Mouse (Mus musculus): ENCODE measurements around the gene Lamb3. TPM values are rescaled to one million over a fixed set of nuclear protein-coding genes. Genes with fewer than 3 reads are reported as not detected.

Lamb3 gene
- polyA plus RNA-seq, 1 experiment from 2014 or later = 43.9 TPM

GRCm38 (mm10) chr1:193382435-193382834 lies 174.9 kb downstream of the Lamb3 start:
- H3K9ac ChIP-seq = 0 out of 2 replicates have a peak overlapping the region, but pooled peaks have one; percentile 21
- WGBS = 2% methylated on average over 8 of the region's 8 CpGs
- peak overlapping the region; percentile 59; the same call in 1 of the 2 replicates for H3K27ac ChIP-seq

GRCm38 (mm10) chr1:193382841-193383462 lies 175.5 kb downstream of the Lamb3 start:
- Histone ChIP-seq H3K27ac (no peak overlapping the region), H3K4me3 (peak overlapping the region; percentile 38), H3K9me3 (no peaks in the 10 kb centered on the region), H3K4me2 (peak overlapping the region; percentile 77), H3K9ac (0 out of 2 replicates have a peak overlapping the region, but pooled peaks have one; percentile 21), H3K27me3 (no peaks in the 10 kb centered on the region), H3K4me1 (peaks cover 28% of the 10 kb centered on the region), H3K36me3 (no peaks in the 10 kb centered on the region)
- WGBS = 4% methylated on average over 8 of the region's 8 CpGs
- ATAC-seq (ENCODE audit: borderline replicate concordance, extremely low read depth, low FRiP score, low TSS enrichment) = peak; percentile 41; the same call in 1 of the 2 replicates

More at GRCm38 (mm10) chr1:193382435-193382834, 174.9 kb downstream of the Lamb3 start:
- Histone ChIP-seq H3K4me1 (peaks cover 28% of the 10 kb centered on the region), H3K9me3 (no peaks in the 10 kb centered on the region), H3K4me3 (peak overlapping the region; percentile 38), H3K4me2 (peak overlapping the region; percentile 77), H3K36me3 (no peaks in the 10 kb centered on the region), H3K27me3 (no peaks in the 10 kb centered on the region)
- peak; percentile 86 for ATAC-seq (ENCODE audit: borderline replicate concordance, extremely low read depth, low FRiP score, low TSS enrichment)

GRCm38 (mm10) chr1:193386136-193386535 lies 178.6 kb downstream of the Lamb3 start:
- no peaks in the 10 kb centered on the region for H3K27me3 ChIP-seq
- H3K27ac ChIP-seq = no peak overlapping the region
- H3K9ac ChIP-seq = no peak overlapping the region
- no peaks in the 10 kb centered on the region for H3K9me3 ChIP-seq
- no peak for ATAC-seq (ENCODE audit: borderline replicate concordance, extremely low read depth, low FRiP score, low TSS enrichment)
- H3K4me2 ChIP-seq = no peak overlapping the region
- WGBS = 2% methylated on average over 5 of the region's 5 CpGs
- H3K4me1 ChIP-seq = peaks cover 37% of the 10 kb centered on the region
- no peaks in the 10 kb centered on the region for H3K36me3 ChIP-seq
- H3K4me3 ChIP-seq = no peak overlapping the region

GRCm38 (mm10) chr1:193387241-193387640 lies 179.7 kb downstream of the Lamb3 start:
- Histone ChIP-seq H3K27ac (no peak overlapping the region), H3K9ac (no peak overlapping the region), H3K4me2 (no peak overlapping the region), H3K36me3 (no peaks in the 10 kb centered on the region), H3K4me1 (peaks cover 30% of the 10 kb centered on the region), H3K4me3 (no peak overlapping the region), H3K9me3 (no peaks in the 10 kb centered on the region), H3K27me3 (no peaks in the 10 kb centered on the region)
- 46% methylated on average over 2 of the region's 2 CpGs for WGBS
- ATAC-seq (ENCODE audit: borderline replicate concordance, extremely low read depth, low FRiP score, low TSS enrichment) = no peak

GRCm38 (mm10) chr1:193389505-193389904 lies 182.0 kb downstream of the Lamb3 start:
- Histone ChIP-seq H3K27me3 (no peaks in the 10 kb centered on the region), H3K9ac (no peak overlapping the region), H3K36me3 (no peaks in the 10 kb centered on the region), H3K4me2 (no peak overlapping the region), H3K9me3 (no peaks in the 10 kb centered on the region), H3K4me3 (no peak overlapping the region), H3K27ac (no peak overlapping the region), H3K4me1 (peaks cover 23% of the 10 kb centered on the region)
- no peak for ATAC-seq (ENCODE audit: borderline replicate concordance, extremely low read depth, low FRiP score, low TSS enrichment)
- WGBS = 19% methylated on average over 3 of the region's 3 CpGs

- no peak overlapping the region for H3K27ac ChIP-seq
- no peaks in the 10 kb centered on the region for H3K36me3 ChIP-seq
- ATAC-seq (ENCODE audit: borderline replicate concordance, extremely low read depth, low FRiP score, low TSS enrichment) = no peak
- peaks cover 23% of the 10 kb centered on the region for H3K4me1 ChIP-seq
- H3K4me2 ChIP-seq = no peak overlapping the region
- no peaks in the 10 kb centered on the region for H3K27me3 ChIP-seq
- H3K9me3 ChIP-seq = no peaks in the 10 kb centered on the region
- no peak overlapping the region for H3K4me3 ChIP-seq
- 48% methylated on average over 12 of the region's 12 CpGs for WGBS
- no peak overlapping the region for H3K9ac ChIP-seq
Observed at GRCm38 (mm10) chr1:193390004-193390403, 182.5 kb downstream of the Lamb3 start.

- H3K9me3 ChIP-seq = no peaks in the 10 kb centered on the region
- H3K4me2 ChIP-seq = no peak overlapping the region
- ATAC-seq (ENCODE audit: borderline replicate concordance, extremely low read depth, low FRiP score, low TSS enrichment) = no peak
- no peaks in the 10 kb centered on the region for H3K36me3 ChIP-seq
- H3K27ac ChIP-seq = no peak overlapping the region
- H3K9ac ChIP-seq = no peak overlapping the region
- H3K4me3 ChIP-seq = no peak overlapping the region
- no peaks in the 10 kb centered on the region for H3K27me3 ChIP-seq
- H3K4me1 ChIP-seq = peaks cover 10% of the 10 kb centered on the region
- WGBS = 84% methylated on average over 3 of the region's 3 CpGs
Observed at GRCm38 (mm10) chr1:193392266-193392665, 184.8 kb downstream of the Lamb3 start.

Other genes with a start within 250 kb of the Lamb3 start
- gene Syt14, start 171.9 kb upstream of the Lamb3 start, polyA plus RNA-seq (2015; fragmentation: Nextera tagmentation; extraction: Ambion mirVana) = 0.88 and 0.93 TPM in 2 replicates
- 7.0 and 7.4 TPM in 2 replicates for gene Diexf, start 77.4 kb upstream of the Lamb3 start, polyA plus RNA-seq (2015; fragmentation: Nextera tagmentation; extraction: Ambion mirVana)
- gene Irf6, start 54.6 kb upstream of the Lamb3 start, polyA plus RNA-seq (2015; fragmentation: Nextera tagmentation; extraction: Ambion mirVana) = 14.9 and 15.4 TPM in 2 replicates
- gene A130010J15Rik, start 39.7 kb upstream of the Lamb3 start, polyA plus RNA-seq (2015; fragmentation: Nextera tagmentation; extraction: Ambion mirVana) = 13.6 and 14.1 TPM in 2 replicates
- 2.9 and 3.8 TPM in 2 replicates for gene Traf3ip3, start 6.0 kb upstream of the Lamb3 start, polyA plus RNA-seq (2015; fragmentation: Nextera tagmentation; extraction: Ambion mirVana)
- gene Hsd11b1, start 56.4 kb downstream of the Lamb3 start, polyA plus RNA-seq (2015; fragmentation: Nextera tagmentation; extraction: Ambion mirVana) = 19.3 and 27.1 TPM in 2 replicates
- gene G0s2, start 65.5 kb downstream of the Lamb3 start, polyA plus RNA-seq (2015; fragmentation: Nextera tagmentation; extraction: Ambion mirVana) = 148 and 169 TPM in 2 replicates
- gene Camk1g, start 162.6 kb downstream of the Lamb3 start, polyA plus RNA-seq (2015; fragmentation: Nextera tagmentation; extraction: Ambion mirVana) = 36.8 and 38.8 TPM in 2 replicates

Data from lung, embryonic 15.5 days (tissue).